Mouse (Mus musculus) CH12.LX (cell line): ENCODE results near the gene Trhr2. TPM values are rescaled to one million over a fixed set of nuclear protein-coding genes. Genes with fewer than 3 reads are reported as not detected.

ENCODE experiments used
- DNase-seq: peaks from one replicate; pipeline ENCODE4 v3.0.0-alpha.2; 2013; ENCODE audit errors: extremely low read depth
- H3K27ac ChIP-seq: 2 replicates; pipeline ENCODE4 v1.5.1; 2012; ENCODE audit warnings: low read depth, mild to moderate bottlenecking, control low read depth, moderate library complexity; ENCODE audit not compliant: insufficient read depth
- H3K27me3 ChIP-seq: replicated peaks from 2 replicates; pipeline ENCODE3; 2012; ENCODE audit warnings: inconsistent platforms
- H3K36me3 ChIP-seq, 2 experiments: replicated peaks in 1 of 2; 2 replicates each; pipeline versions ENCODE3 to v1.6.1; 2012; ENCODE audit warnings: inconsistent platforms in 1 of 2, low read length in 1 of 2, mild to moderate bottlenecking in 1 of 2, mixed read lengths in 1 of 2, moderate library complexity in 1 of 2; ENCODE audit not compliant: control insufficient read depth in 1 of 2, insufficient read depth in 1 of 2
- H3K4me1 ChIP-seq, 2 experiments: 2 replicates each; pipeline ENCODE4 v1.6.1; 2012; ENCODE audit warnings: inconsistent platforms in 1 of 2, moderate library complexity in 1 of 2; ENCODE audit not compliant: insufficient read depth in 2 of 2, control insufficient read depth in 1 of 2
- H3K4me2 ChIP-seq: 2 replicates; pipeline ENCODE4 v1.6.1; 2012; ENCODE audit warnings: low read depth, mild to moderate bottlenecking, control low read depth; ENCODE audit not compliant: poor library complexity, insufficient read depth, severe bottlenecking
- H3K4me3 ChIP-seq, 3 experiments: fragments of 150-350 bp in 1 of 3; sonication (generic) in 1 of 3; replicated peaks in 1 of 3; 2 replicates each; pipeline versions ENCODE3 to v1.5.1; 2011 to 2012; ENCODE audit warnings: low read depth in 2 of 3, low read length in 2 of 3, mild to moderate bottlenecking in 2 of 3, moderate library complexity in 2 of 3, control low read depth in 1 of 3, improper control_type of control experiment in 1 of 3, inconsistent platforms in 1 of 3, mixed read lengths in 1 of 3; ENCODE audit not compliant: poor library complexity in 1 of 3
- H3K79me2 ChIP-seq: replicated peaks from 2 replicates; pipeline ENCODE4 v1.6.1; 2012; ENCODE audit warnings: mild to moderate bottlenecking, moderate library complexity; ENCODE audit not compliant: control insufficient read depth, poor library complexity, insufficient read depth, severe bottlenecking; ENCODE audit errors: extremely low read depth
- H3K9ac ChIP-seq: 2 replicates; pipeline ENCODE4 v1.6.1; 2012; ENCODE audit warnings: low read depth, mild to moderate bottlenecking, control low read depth, moderate library complexity; ENCODE audit not compliant: insufficient read depth
- H3K9me3 ChIP-seq: replicated peaks from 2 replicates; pipeline ENCODE3; 2012; ENCODE audit warnings: low read length, inconsistent platforms, mixed read lengths
- BHLHE40 ChIP-seq: IDR thresholded peaks from 2 replicates; pipeline ENCODE4 v1.6.1; 2011; ENCODE audit warnings: mild to moderate bottlenecking, low read depth, low read length, improper control_type of control experiment
- CHD1 ChIP-seq: IDR thresholded peaks from 2 replicates; pipeline ENCODE4 v1.6.1; 2012; ENCODE audit warnings: low read depth, low read length, improper control_type of control experiment, inconsistent platforms
- CHD2 ChIP-seq: IDR thresholded peaks from 2 replicates; pipeline ENCODE4 v1.6.1; 2011; ENCODE audit warnings: low read length, improper control_type of control experiment
- CTCF ChIP-seq, 2 experiments: IDR thresholded peaks in 1 of 2; conservative IDR thresholded peaks in 1 of 2; 2 replicates each; pipeline ENCODE4 v1.5.1; 2011 to 2012; ENCODE audit warnings: low read depth in 2 of 2, low read length in 2 of 2, improper control_type of control experiment in 1 of 2, inconsistent platforms in 1 of 2, mild to moderate bottlenecking in 1 of 2, moderate library complexity in 1 of 2
- E2F4 ChIP-seq: IDR thresholded peaks from 2 replicates; pipeline ENCODE4 v1.6.1; 2011; ENCODE audit warnings: low read depth, low read length, improper control_type of control experiment; ENCODE audit not compliant: insufficient replicate concordance
- EP300 ChIP-seq: IDR thresholded peaks from 2 replicates; pipeline ENCODE4 v1.6.1; 2011; ENCODE audit warnings: low read length, improper control_type of control experiment
- GABPA ChIP-seq: IDR thresholded peaks from 2 replicates; pipeline ENCODE4 v1.6.1; 2012; ENCODE audit warnings: low read depth, low read length, improper control_type of control experiment, inconsistent platforms; ENCODE audit not compliant: insufficient replicate concordance
- IRF4 ChIP-seq: IDR thresholded peaks from 2 replicates; pipeline ENCODE4 v1.6.1; 2014; ENCODE audit warnings: low read depth, mild to moderate bottlenecking, inconsistent platforms, low read length, improper control_type of control experiment
- MAFK ChIP-seq: IDR thresholded peaks from 2 replicates; pipeline ENCODE4 v1.6.1; 2011; ENCODE audit warnings: low read length, improper control_type of control experiment; ENCODE audit not compliant: insufficient replicate concordance
- MAX ChIP-seq: IDR thresholded peaks from 2 replicates; pipeline ENCODE4 v1.6.1; 2011; ENCODE audit warnings: low read length, improper control_type of control experiment
- MEF2A ChIP-seq: IDR thresholded peaks from 2 replicates; pipeline ENCODE4 v1.6.1; 2014; ENCODE audit warnings: low read depth, mild to moderate bottlenecking, inconsistent platforms, low read length, improper control_type of control experiment, borderline replicate concordance
- MXI1 ChIP-seq: IDR thresholded peaks from 2 replicates; pipeline ENCODE4 v1.6.1; 2011; ENCODE audit warnings: mild to moderate bottlenecking, low read depth, low read length, improper control_type of control experiment
- MYC ChIP-seq: IDR thresholded peaks from 2 replicates; pipeline ENCODE4 v1.6.1; 2011; ENCODE audit warnings: low read depth, mild to moderate bottlenecking, improper control_type of control experiment, low read length
- NRF1 ChIP-seq: IDR thresholded peaks from 2 replicates; pipeline ENCODE4 v1.6.1; 2014; ENCODE audit warnings: low read depth, mild to moderate bottlenecking, inconsistent platforms, low read length, improper control_type of control experiment, moderate library complexity
- POLR2A ChIP-seq: IDR thresholded peaks from 2 replicates; pipeline ENCODE4 v1.6.1; 2011; ENCODE audit warnings: low read depth, mild to moderate bottlenecking, improper control_type of control experiment, low read length
- RCOR1 ChIP-seq: conservative IDR thresholded peaks from 2 replicates; pipeline ENCODE4 v1.6.1; 2012; ENCODE audit warnings: low read depth, mild to moderate bottlenecking, inconsistent platforms, low read length, improper control_type of control experiment
- SIN3A ChIP-seq: IDR thresholded peaks from 2 replicates; pipeline ENCODE4 v1.6.1; 2012; ENCODE audit warnings: low read length, improper control_type of control experiment, inconsistent platforms
- SMC3 ChIP-seq: IDR thresholded peaks from 2 replicates; pipeline ENCODE4 v1.6.1; 2011; ENCODE audit warnings: low read depth, low read length, improper control_type of control experiment
- TBP ChIP-seq: conservative IDR thresholded peaks from 2 replicates; pipeline ENCODE4 v1.6.1; 2011; ENCODE audit warnings: low read depth, low read length, improper control_type of control experiment
- ZC3H11A ChIP-seq: IDR thresholded peaks from 2 replicates; pipeline ENCODE4 v1.6.1; 2012; ENCODE audit warnings: low read depth, mild to moderate bottlenecking, inconsistent platforms, low read length, improper control_type of control experiment
- ZNF384 ChIP-seq: IDR thresholded peaks from 2 replicates; pipeline ENCODE4 v1.6.1; 2012; ENCODE audit warnings: low read depth, low read length, improper control_type of control experiment, inconsistent platforms
- dilution Hi-C: fragments of 300-500 bp; cut with MboI; formaldehyde crosslinking; loops from 2 replicates; pipeline ENCODE4 v1.14.3; 2020; ENCODE audit warnings: low sequenced_read_pairs; ENCODE audit not compliant: extremely low pct_unique_long_range_greater_than_20kb, extremely low pct_ligation_motif_present
- in situ Hi-C: fragments of 300-500 bp; cut with MboI; formaldehyde crosslinking; loops from 3 replicates; pipeline ENCODE4 v1.14.3; 2019; ENCODE audit warnings: low sequenced_read_pairs, low pct_ligation_motif_present, low pct_unique_long_range_greater_than_20kb, mixed read lengths
- polyA plus RNA-seq: library from polyadenylated mRNA; unstranded; fragments of >175 nt; gene quantifications from 2 replicates; pipeline ENCODE4 v1.2.1, GENCODE M21; 2012; ENCODE audit warnings: low read depth; ENCODE audit not compliant: insufficient read length
- total RNA-seq, 2 experiments: library from RNA; depleted of rRNA; stranded (reverse); fragments of 300-350 nt in 1 of 2; fragments of >200 nt in 1 of 2; gene quantifications; 2 replicates each; pipeline ENCODE4 v1.2.3; 2012 to 2014

The Trhr2 gene
- total and polyA plus RNA-seq, 3 experiments: 0.25 to 0.51 TPM; not detected in 1

DNA sequence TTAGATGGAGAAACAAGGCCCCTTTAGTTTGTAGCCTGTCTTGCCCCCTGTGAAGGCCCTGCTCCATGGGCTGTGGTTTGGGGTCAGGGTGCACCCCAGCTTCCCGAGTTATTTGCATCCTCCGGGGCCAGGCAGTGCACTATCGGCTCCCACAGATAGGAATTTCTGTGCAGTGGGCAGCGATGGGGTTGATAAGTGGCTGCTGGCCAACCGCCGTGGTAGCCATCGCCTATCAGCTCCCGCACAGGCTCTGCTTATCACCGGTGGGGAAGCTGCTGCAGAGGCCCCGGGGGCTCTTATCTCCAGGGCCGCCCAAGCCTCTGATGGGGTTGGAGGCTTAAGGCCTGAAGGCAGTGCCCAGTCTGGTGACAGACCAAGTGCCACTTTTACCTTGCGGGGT is 51.3 kb downstream of the Trhr2 start:
- no peaks in the 10 kb centered on the region for H3K9me3 ChIP-seq
- H3K4me2 ChIP-seq: no peak overlapping the region
- dilution Hi-C loops: no loop called here
- H3K4me3 ChIP-seq: no peak overlapping the region
- H3K9ac ChIP-seq: no peak overlapping the region
- H3K79me2 ChIP-seq: no peaks in the 10 kb centered on the region
- DNase-seq: no peak
- TF ChIP-seq IRF4 (no peak), CHD1 (no peak), POLR2A (no peak), SMC3 (no peak), NRF1 (no peak), CTCF (conservative IDR thresholded peaks at IDR 0.05 in 1 of 2, IDR thresholded peaks at IDR 0.05 in 1 of 2; ENCODE audit: low read depth in 2 of 2, low read length in 2 of 2) (no peak), BHLHE40 (no peak), MYC (no peak), MAFK (no peak), RCOR1 (no peak), TBP (no peak), ZNF384 (no peak)
- H3K27ac ChIP-seq: no peak overlapping the region
- in situ Hi-C loops: no loop called here
- H3K36me3 ChIP-seq: peaks cover 63 to 98% of the 10 kb centered on the region in 2 experiments
- peaks cover 5 to 12% of the 10 kb centered on the region in 2 experiments; a peak in 2 of 4 replicates for H3K4me1 ChIP-seq
- H3K27me3 ChIP-seq: no peaks in the 10 kb centered on the region

DNA sequence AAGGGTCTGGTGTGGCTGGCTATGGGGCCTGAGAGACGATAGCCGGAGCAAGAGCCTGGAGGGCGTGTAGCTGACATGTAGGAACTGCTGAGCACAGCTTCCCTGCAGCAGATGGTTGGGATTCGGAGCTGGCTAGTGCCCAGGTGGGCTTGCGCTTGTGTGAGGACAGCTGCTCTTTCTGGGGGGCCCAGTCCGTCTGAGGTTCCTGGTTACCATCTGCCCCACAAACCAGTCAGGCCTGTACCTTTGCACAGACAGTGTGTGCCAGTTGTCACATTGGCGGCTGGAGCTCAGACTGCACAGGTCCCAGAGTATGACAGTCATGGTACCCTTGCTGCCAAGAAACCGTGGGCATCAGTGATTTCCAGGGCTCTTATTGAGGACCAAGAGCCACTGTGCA is 52.7 kb downstream of the Trhr2 start:
- Histone ChIP-seq H3K9ac (no peak overlapping the region), H3K4me2 (no peak overlapping the region), H3K79me2 (0 out of 2 replicates have a peak, but pooled peaks cover 3% of the 10 kb centered on the region), H3K27me3 (no peaks in the 10 kb centered on the region), H3K27ac (no peak overlapping the region), H3K9me3 (no peaks in the 10 kb centered on the region), H3K4me1 (peaks cover 14 to 19% of the 10 kb centered on the region in 2 experiments), H3K36me3 (peaks cover 55 to 97% of the 10 kb centered on the region in 2 experiments), H3K4me3 (no peak overlapping the region)
- DNase-seq: no peak
- TF ChIP-seq MAFK (no peak), TBP (no peak), EP300 (no peak), MEF2A (no peak), ZC3H11A (no peak), MXI1 (no peak), POLR2A (no peak), SMC3 (no peak), MYC (no peak), GABPA (no peak), CHD2 (no peak), MAX (no peak), SIN3A (no peak), E2F4 (no peak)
- in situ Hi-C loops: no loop called here
- dilution Hi-C loops: no loop called here

Other genes with a start within 250 kb of the Trhr2 start
- gene Zfpm1, start 78.6 kb downstream of the Trhr2 start, total RNA-seq (2012; rRNA removed): 30.1 and 31.0 TPM in 2 replicates
- 11.0 and 11.3 TPM in 2 replicates for gene Zfpm1, start 78.6 kb downstream of the Trhr2 start, total RNA-seq (2014; rRNA removed)
- gene Zfpm1, start 78.6 kb downstream of the Trhr2 start, polyA plus RNA-seq: 63.5 and 68.4 TPM in 2 replicates
- 58.5 and 66.0 TPM in 2 replicates for gene Zc3h18, start 15.9 kb upstream of the Trhr2 start, total RNA-seq (2012; rRNA removed)
- 34.6 and 36.3 TPM in 2 replicates for gene Zc3h18, start 15.9 kb upstream of the Trhr2 start, total RNA-seq (2014; rRNA removed)
- gene Zc3h18, start 15.9 kb upstream of the Trhr2 start, polyA plus RNA-seq: 81.6 and 83.0 TPM in 2 replicates
- gene Il17c, start 61.3 kb upstream of the Trhr2 start, total RNA-seq (2012; rRNA removed): 0.21 TPM in 1 of 2 replicates, not detected in the other
- not detected in 2 replicates for gene Il17c, start 61.3 kb upstream of the Trhr2 start, total RNA-seq (2014; rRNA removed)
- gene Il17c, start 61.3 kb upstream of the Trhr2 start, polyA plus RNA-seq: 0.33 TPM in 1 of 2 replicates, not detected in the other
- 978 and 1,119 TPM in 2 replicates for gene Cyba, start 72.2 kb upstream of the Trhr2 start, total RNA-seq (2012; rRNA removed)
- 450 and 466 TPM in 2 replicates for gene Cyba, start 72.2 kb upstream of the Trhr2 start, total RNA-seq (2014; rRNA removed)
- gene Cyba, start 72.2 kb upstream of the Trhr2 start, polyA plus RNA-seq: 848 and 1,050 TPM in 2 replicates
- 42.5 and 54.0 TPM in 2 replicates for gene Mvd, start 82.7 kb upstream of the Trhr2 start, total RNA-seq (2012; rRNA removed)
- gene Mvd, start 82.7 kb upstream of the Trhr2 start, total RNA-seq (2014; rRNA removed): 56.2 and 80.3 TPM in 2 replicates
- 47.3 and 50.3 TPM in 2 replicates for gene Mvd, start 82.7 kb upstream of the Trhr2 start, polyA plus RNA-seq
- gene Snai3, start 100.0 kb upstream of the Trhr2 start, total RNA-seq (2012; rRNA removed): 0.47 and 1.0 TPM in 2 replicates
- gene Snai3, start 100.0 kb upstream of the Trhr2 start, total RNA-seq (2014; rRNA removed): 0.28 and 0.44 TPM in 2 replicates
- gene Snai3, start 100.0 kb upstream of the Trhr2 start, polyA plus RNA-seq: 0.19 and 0.49 TPM in 2 replicates
- 8.5 and 9.1 TPM in 2 replicates for gene Rnf166, start 115.3 kb upstream of the Trhr2 start, total RNA-seq (2012; rRNA removed)
- 6.5 and 7.7 TPM in 2 replicates for gene Rnf166, start 115.3 kb upstream of the Trhr2 start, total RNA-seq (2014; rRNA removed)
- 12.9 and 13.0 TPM in 2 replicates for gene Rnf166, start 115.3 kb upstream of the Trhr2 start, polyA plus RNA-seq
- gene Ctu2, start 115.4 kb upstream of the Trhr2 start, total RNA-seq (2012; rRNA removed): 40.4 and 55.7 TPM in 2 replicates
- gene Ctu2, start 115.4 kb upstream of the Trhr2 start, total RNA-seq (2014; rRNA removed): 23.8 and 27.9 TPM in 2 replicates
- 63.1 and 80.6 TPM in 2 replicates for gene Ctu2, start 115.4 kb upstream of the Trhr2 start, polyA plus RNA-seq
- gene Piezo1, start 190.6 kb upstream of the Trhr2 start, total RNA-seq (2012; rRNA removed): 52.1 and 59.7 TPM in 2 replicates
- 15.1 and 21.1 TPM in 2 replicates for gene Piezo1, start 190.6 kb upstream of the Trhr2 start, total RNA-seq (2014; rRNA removed)
- 26.5 and 41.6 TPM in 2 replicates for gene Piezo1, start 190.6 kb upstream of the Trhr2 start, polyA plus RNA-seq
- gene Cdt1, start 207.3 kb upstream of the Trhr2 start, total RNA-seq (2012; rRNA removed): 50.0 and 53.7 TPM in 2 replicates
- gene Cdt1, start 207.3 kb upstream of the Trhr2 start, total RNA-seq (2014; rRNA removed): 46.0 and 54.2 TPM in 2 replicates
- gene Cdt1, start 207.3 kb upstream of the Trhr2 start, polyA plus RNA-seq: 57.6 and 67.3 TPM in 2 replicates
- gene Aprt, start 216.2 kb upstream of the Trhr2 start, total RNA-seq (2012; rRNA removed): 524 and 653 TPM in 2 replicates
- 453 and 516 TPM in 2 replicates for gene Aprt, start 216.2 kb upstream of the Trhr2 start, total RNA-seq (2014; rRNA removed)
- 543 and 561 TPM in 2 replicates for gene Aprt, start 216.2 kb upstream of the Trhr2 start, polyA plus RNA-seq